Mouse (Mus musculus) ES-Bruce4 (cell line): ENCODE data around the gene Cfdp1.

Experiments
- CTCF ChIP-seq: IDR thresholded peaks from one replicate; pipeline ENCODE4 v1.8.1; 2011; ENCODE audit warnings: low read depth, low read length
- EP300 ChIP-seq: IDR thresholded peaks from 2 replicates; pipeline ENCODE4 v1.6.1; 2011; ENCODE audit warnings: low read depth, low read length; ENCODE audit not compliant: insufficient read depth
- POLR2A ChIP-seq: IDR thresholded peaks from one replicate; pipeline ENCODE4 v1.8.1; 2011; ENCODE audit warnings: low read length; ENCODE audit not compliant: insufficient read depth

GRCm38 (mm10) chr8:111890911-111891303, 36.8 kb upstream of the Cfdp1 start:
- TF ChIP-seq POLR2A (no peak), EP300 (no peak), CTCF (no peak)
